Mouse (Mus musculus) heart, postnatal 0 days (tissue): ENCODE data around the gene Aebp1.

Experiments used
- CTCF ChIP-seq: IDR thresholded peaks from 2 replicates; pipeline ENCODE4 v1.5.1; 2016; ENCODE audit warnings: antibody characterized with exemption, control low read depth, low read depth
- EP300 ChIP-seq: IDR thresholded peaks from 2 replicates; pipeline ENCODE4 v1.6.1; 2016; ENCODE audit warnings: antibody characterized with exemption, low read depth

GRCm38 (mm10) chr11:5834506-5834905 lies 27.2 kb upstream of the Aebp1 start:
- TF ChIP-seq CTCF (no peak), EP300 (no peak)
